Comparison of ENCODE assay signal across 28 mouse cellular contexts in genomic region chr12:79553056-79553455, GRCm38 (mm10).
"Had no signal": no experiment of that assay in that cellular context is flagged by ENCODE, and none has a peak within 500 bp of the region (broad histone marks: within the 10 kb centered on the region; RNA-seq: fewer than 3 reads in every experiment).

No protein-coding gene starts in this region.

- H3K27me3 ChIP-seq: limb, embryonic 12.5 days; limb, embryonic 13.5 days; limb, embryonic 15.5 days; liver, embryonic 12.5 days; liver, embryonic 13.5 days; liver, embryonic 15.5 days; lung, embryonic 15.5 days; megakaryocyte, embryonic 14.5 days; midbrain, embryonic 12.5 days; midbrain, embryonic 13.5 days; midbrain, embryonic 15.5 days; neural tube, embryonic 12.5 days had no signal

- DNase-seq: left cerebral cortex, postnatal 4 days; liver; liver, embryonic 13.5 days; liver, postnatal 0 days; lung, adult 18-20 months; lung, adult 2 months; lung, embryonic 14.5 days; lung, postnatal 10 days; lung, postnatal 14 days; lung, postnatal 36 days; lung, postnatal 4 days; midbrain, embryonic 14.5 days had no signal

- H3K36me3 ChIP-seq: limb, embryonic 10.5 days; limb, embryonic 12.5 days; limb, embryonic 13.5 days; limb, embryonic 15.5 days; liver, embryonic 12.5 days; liver, embryonic 13.5 days; liver, embryonic 15.5 days; lung, embryonic 15.5 days; midbrain, embryonic 10.5 days; midbrain, embryonic 12.5 days; midbrain, embryonic 13.5 days; midbrain, embryonic 15.5 days; neural tube, embryonic 12.5 days had no signal

- H3K4me3 ChIP-seq: limb, embryonic 10.5 days; limb, embryonic 12.5 days; limb, embryonic 13.5 days; limb, embryonic 15.5 days; liver, embryonic 12.5 days; liver, embryonic 13.5 days; liver, embryonic 15.5 days; lung, embryonic 15.5 days; megakaryocyte, embryonic 14.5 days; midbrain, embryonic 10.5 days; midbrain, embryonic 12.5 days; midbrain, embryonic 13.5 days; midbrain, embryonic 15.5 days; myocyte; neural tube, embryonic 12.5 days had no signal

- ATAC-seq: liver, embryonic 12.5 days; liver, postnatal 0 days; lung, postnatal 0 days; midbrain, embryonic 13.5 days; midbrain, embryonic 15.5 days; midbrain, embryonic 16.5 days had no signal
